Mouse (Mus musculus) cerebellum, adult (tissue): Measurements from ENCODE around the gene Tbx21.

ENCODE experiments used
- ATAC-seq: cut with Nextera tagmentation; 2 replicates; pipeline ENCODE4 v1.9.2; 2017; ENCODE audit warnings: mild to moderate bottlenecking, moderate library complexity, mixed read lengths; ENCODE audit not compliant: insufficient number of reproducible peaks, low FRiP score, low TSS enrichment

The Tbx21 gene

DNA sequence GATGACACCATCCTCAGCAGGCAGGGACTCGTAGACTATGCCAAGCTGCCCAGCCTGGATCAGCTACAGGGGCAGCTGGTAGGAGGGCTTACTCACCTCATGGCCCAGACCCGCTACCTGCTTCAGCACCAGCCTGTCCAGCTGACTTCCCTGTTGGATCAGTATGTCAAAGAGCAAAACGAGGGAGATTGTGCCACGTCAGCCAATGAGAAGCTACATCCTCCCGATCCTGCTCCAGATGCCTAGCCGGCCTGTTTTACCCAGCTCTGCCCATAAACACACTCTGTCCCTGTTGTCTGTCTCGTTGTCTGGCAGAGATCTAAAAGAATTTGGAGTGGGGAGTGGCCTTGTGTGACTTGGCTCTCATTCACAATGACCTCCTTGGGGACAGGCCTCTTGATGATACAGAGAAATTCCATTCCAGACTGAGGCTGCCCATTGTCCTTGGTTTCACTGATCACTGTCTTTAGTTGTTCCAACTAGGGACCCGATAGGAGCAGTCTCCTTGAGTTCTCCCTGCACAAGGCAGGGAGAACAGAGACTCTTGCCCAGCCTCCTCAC is 67.0 kb downstream of the Tbx21 start:
- ATAC-seq, result no peak
